Mouse (Mus musculus) limb, embryonic 11.5 days (tissue): ENCODE data around the gene Nrm. TPM values are rescaled to one million over a fixed set of nuclear protein-coding genes. Genes with fewer than 3 reads are reported as not detected.

Experiments used
- ATAC-seq: fragments of 200-750 bp; cut with Nextera tagmentation; 2 replicates; pipeline ENCODE4 v1.8.0; 2017; ENCODE audit warnings: low read depth; ENCODE audit not compliant: insufficient number of reproducible peaks, low FRiP score, low TSS enrichment
- DNase-seq: peaks from one replicate; pipeline ENCODE4 v3.0.0-alpha.2; 2015; ENCODE audit warnings: low spot score
- H3K27ac ChIP-seq: fragments of 300-500 bp; sonication (generic); replicated peaks from 2 replicates; pipeline ENCODE4 v1.5.1; 2014; ENCODE audit warnings: low read depth, mild to moderate bottlenecking, low read length
- H3K27me3 ChIP-seq: fragments of 300-500 bp; sonication (generic); 2 replicates; pipeline ENCODE4 v1.6.1; 2014; ENCODE audit warnings: mild to moderate bottlenecking, low read length, mixed read lengths; ENCODE audit not compliant: control insufficient read depth, insufficient read depth
- H3K36me3 ChIP-seq: fragments of 300-500 bp; sonication (generic); 2 replicates; pipeline ENCODE4 v1.6.1; 2014; ENCODE audit warnings: mild to moderate bottlenecking, low read length, moderate library complexity, mixed read lengths; ENCODE audit not compliant: control insufficient read depth, insufficient read depth
- H3K4me1 ChIP-seq: fragments of 300-500 bp; sonication (generic); 2 replicates; pipeline ENCODE4 v1.6.1; 2014; ENCODE audit warnings: low read length, mixed read lengths; ENCODE audit not compliant: control insufficient read depth, insufficient read depth
- H3K4me2 ChIP-seq: fragments of 300-500 bp; sonication (generic); 2 replicates; pipeline ENCODE4 v1.6.1; 2014; ENCODE audit warnings: low read depth, mild to moderate bottlenecking, moderate library complexity; ENCODE audit not compliant: severe bottlenecking
- H3K4me3 ChIP-seq: fragments of 300-500 bp; sonication (generic); 2 replicates; pipeline ENCODE4 v1.5.1; 2014; ENCODE audit warnings: low read depth, low read length
- H3K9ac ChIP-seq: fragments of 300-500 bp; sonication (generic); 2 replicates; pipeline ENCODE4 v1.6.1; 2014; ENCODE audit warnings: mild to moderate bottlenecking, low read length
- H3K9me3 ChIP-seq: fragments of 300-500 bp; sonication (generic); 2 replicates; pipeline ENCODE4 v1.6.1; 2016; ENCODE audit warnings: low read length; ENCODE audit not compliant: control insufficient read depth
- WGBS: fragments of 180-500 bp; shearing (Covaris S2); extraction: QIAGEN DNeasy Blood & Tissue Kit; methylation state at CpG from one replicate; pipeline ENCODE4 v1.1.7; 2014; 5-methylcytosine and 5-hydroxymethylcytosine counted together
- polyA plus RNA-seq: library from polyadenylated mRNA; unstranded; fragments of >200 nt; fragmentation: Nextera tagmentation; extraction: Ambion mirVana; gene quantifications from 2 replicates; pipeline ENCODE4 v1.2.1, GENCODE M21; 2014

Nrm gene
- polyA plus RNA-seq, 1 experiment from 2014 or later: 55.6 TPM

GRCm38 (mm10) chr17:35843514-35843913 is 17.6 kb upstream of the Nrm start:
- ATAC-seq: no peak
- Histone ChIP-seq H3K9ac (no peak overlapping the region), H3K36me3 (peaks cover 16% of the 10 kb centered on the region), H3K27me3 (no peaks in the 10 kb centered on the region), H3K27ac (no peak overlapping the region), H3K4me1 (no peaks in the 10 kb centered on the region), H3K9me3 (no peaks in the 10 kb centered on the region), H3K4me2 (no peak overlapping the region), H3K4me3 (no peak overlapping the region; the same call in 1 of the 2 replicates)
- DNase-seq: no peak
- WGBS: 95% methylated on average over 3 of the region's 3 CpGs

- Histone ChIP-seq H3K27ac (no peak overlapping the region), H3K4me3 (no peak overlapping the region), H3K9me3 (no peaks in the 10 kb centered on the region), H3K4me1 (no peaks in the 10 kb centered on the region), H3K27me3 (no peaks in the 10 kb centered on the region), H3K4me2 (no peak overlapping the region), H3K9ac (no peak overlapping the region), H3K36me3 (peaks cover 38% of the 10 kb centered on the region)
- ATAC-seq (no peak), DNase-seq (no peak)
- WGBS: 58% methylated on average over 1 of the region's 1 CpGs
Observed at GRCm38 (mm10) chr17:35848112-35848511, 13.0 kb upstream of the Nrm start.

GRCm38 (mm10) chr17:35850974-35851373 is 10.1 kb upstream of the Nrm start:
- DNase-seq (no peak), ATAC-seq (no peak)
- no peaks in the 10 kb centered on the region for H3K9me3 ChIP-seq
- no peak overlapping the region for H3K4me2 ChIP-seq
- no peaks in the 10 kb centered on the region for H3K27me3 ChIP-seq
- 91% methylated on average over 3 of the region's 3 CpGs for WGBS
- no peak overlapping the region for H3K27ac ChIP-seq
- H3K4me1 ChIP-seq: no peaks in the 10 kb centered on the region
- no peak overlapping the region for H3K4me3 ChIP-seq
- peaks cover 39% of the 10 kb centered on the region for H3K36me3 ChIP-seq
- no peak overlapping the region for H3K9ac ChIP-seq

GRCm38 (mm10) chr17:35859371-35859770 is 1.7 kb upstream of the Nrm start:
- DNase-seq: no peak
- H3K27me3 ChIP-seq: no peaks in the 10 kb centered on the region
- H3K4me2 ChIP-seq: no peak overlapping the region
- no peak overlapping the region for H3K27ac ChIP-seq
- H3K4me3 ChIP-seq: no peak overlapping the region
- peaks cover 3% of the 10 kb centered on the region for H3K36me3 ChIP-seq
- H3K9ac ChIP-seq: no peak overlapping the region
- H3K4me1 ChIP-seq: no peaks in the 10 kb centered on the region
- WGBS: 89% methylated on average over 1 of the region's 1 CpGs
- H3K9me3 ChIP-seq: no peaks in the 10 kb centered on the region
- ATAC-seq: no peak

- Histone ChIP-seq H3K4me1 (peaks cover 2% of the 10 kb centered on the region; the same call in 1 of the 2 replicates), H3K27ac (no peak overlapping the region), H3K4me3 (no peak overlapping the region), H3K9me3 (no peaks in the 10 kb centered on the region), H3K9ac (no peak overlapping the region), H3K27me3 (no peaks in the 10 kb centered on the region), H3K4me2 (no peak overlapping the region), H3K36me3 (peaks cover 3% of the 10 kb centered on the region)
- ATAC-seq: no peak
- DNase-seq: no peak
- WGBS: 79% methylated on average over 2 of the region's 2 CpGs
Observed at GRCm38 (mm10) chr17:35859835-35860234, 1.3 kb upstream of the Nrm start.

GRCm38 (mm10) chr17:35860831-35861197 is 304 bp upstream of the Nrm start:
- H3K9me3 ChIP-seq: no peaks in the 10 kb centered on the region
- DNase-seq: no peak
- no peak overlapping the region; the same call in 1 of the 2 replicates for H3K9ac ChIP-seq
- WGBS: 5% methylated on average over 12 of the region's 12 CpGs
- peak overlapping the region; percentile 49 for H3K4me2 ChIP-seq
- H3K27ac ChIP-seq: no peak overlapping the region
- H3K27me3 ChIP-seq: no peaks in the 10 kb centered on the region
- peaks cover 3% of the 10 kb centered on the region for H3K36me3 ChIP-seq
- H3K4me1 ChIP-seq: peaks cover 5% of the 10 kb centered on the region; the same call in 1 of the 2 replicates
- peak overlapping the region; percentile 52 for H3K4me3 ChIP-seq
- no peak; the same call in 1 of the 2 replicates for ATAC-seq

GRCm38 (mm10) chr17:35864832-35865353 is 3.8 kb downstream of the Nrm start:
- ATAC-seq: no peak
- Histone ChIP-seq H3K27ac (no peak overlapping the region), H3K9ac (peak overlapping the region; percentile 87), H3K36me3 (peaks cover 3% of the 10 kb centered on the region; the same call in 1 of the 2 replicates), H3K4me3 (peak overlapping the region; percentile 60), H3K4me2 (peak overlapping the region; percentile 88), H3K9me3 (no peaks in the 10 kb centered on the region), H3K27me3 (no peaks in the 10 kb centered on the region), H3K4me1 (peaks cover 31% of the 10 kb centered on the region)
- WGBS: 29% methylated on average over 10 of the region's 10 CpGs
- DNase-seq: no peak

- Histone ChIP-seq H3K27ac (peak within 1 kb of the TSS; percentile 90), H3K9ac (peak within 1 kb of the TSS; percentile 87), H3K27me3 (no peaks in the 10 kb centered on the region), H3K9me3 (no peaks in the 10 kb centered on the region), H3K36me3 (peaks cover 3% of the 10 kb centered on the region; the same call in 1 of the 2 replicates), H3K4me1 (peaks cover 38% of the 10 kb centered on the region), H3K4me3 (peak within 1 kb of the TSS; percentile 60), H3K4me2 (peak within 1 kb of the TSS; percentile 88)
- DNase-seq (peak; percentile 87), ATAC-seq (peak; percentile 51)
- under 1% methylated on average over 40 of the region's 48 CpGs for WGBS
Observed at GRCm38 (mm10) chr17:35865481-35866280, 4.6 kb downstream of the Nrm start, which contains the start of gene Ppp1r18. Ppp1r18 (plus strand) TSS chr17:35865593.
